Mouse (Mus musculus): ENCODE measurements at regions not wholly inside any gene's neighbourhood (a gene's known extent, or its start where the extent isn't known, plus 50 kb on each side); places are given as distances from the start of the nearest gene placed in this dataset.

- no peak for DNase-seq (ENCODE audit: extremely low read depth, low read depth, low spot score)
These were observed 74.6 kb upstream of the Fermt1 start for GRCm38 (mm10) chr2:133020173-133020837.

DNA sequence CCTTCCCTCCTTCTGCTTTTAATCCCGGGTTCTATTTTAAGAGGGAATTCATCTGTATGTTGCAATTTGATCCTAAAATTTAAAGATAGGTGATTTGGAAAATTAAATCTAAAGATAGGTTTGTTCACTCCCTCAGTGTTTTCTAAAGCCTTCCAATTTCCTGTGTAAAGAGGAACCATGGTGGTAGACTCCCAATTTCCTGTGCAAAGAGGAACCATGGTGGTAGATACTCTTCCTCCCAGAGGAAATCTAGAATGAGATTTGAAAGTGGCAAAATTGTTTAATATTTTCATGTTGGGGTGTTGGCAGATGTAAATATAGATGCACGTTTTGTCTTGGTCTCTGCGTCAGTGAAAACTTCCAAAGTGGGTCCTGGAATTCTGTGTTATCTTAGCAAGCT is 75.5 kb upstream of the Fermt1 start:
- DNase-seq (ENCODE audit: extremely low read depth, low read depth, low spot score): no peak

DNA sequence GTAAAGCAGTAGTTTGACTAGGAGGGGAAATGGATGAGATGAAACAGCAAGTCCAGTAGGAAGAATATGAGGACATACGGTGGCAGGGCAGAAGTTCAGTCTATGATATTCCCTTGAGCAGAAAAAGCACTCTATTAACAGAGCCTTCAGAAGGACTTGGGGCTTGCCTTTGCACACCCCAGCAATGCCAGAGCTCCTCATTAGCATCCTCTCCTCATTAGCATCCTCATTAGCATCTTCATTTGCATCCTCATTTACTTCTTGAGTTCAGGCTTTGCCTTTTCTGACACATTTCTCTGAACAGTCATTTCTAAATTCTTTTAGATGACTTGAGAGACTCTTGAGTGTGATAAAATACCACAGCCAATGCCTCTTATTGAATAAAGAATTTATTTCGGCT is 81.3 kb upstream of the Fermt1 start:
- DNase-seq (ENCODE audit: extremely low read depth, low read depth, low spot score): no peak

GRCm38 (mm10) chr2:133035421-133035820 is 89.7 kb upstream of the Fermt1 start:
- peak; percentile 68 for DNase-seq (ENCODE audit: extremely low read depth, low read depth, low spot score)

DNA sequence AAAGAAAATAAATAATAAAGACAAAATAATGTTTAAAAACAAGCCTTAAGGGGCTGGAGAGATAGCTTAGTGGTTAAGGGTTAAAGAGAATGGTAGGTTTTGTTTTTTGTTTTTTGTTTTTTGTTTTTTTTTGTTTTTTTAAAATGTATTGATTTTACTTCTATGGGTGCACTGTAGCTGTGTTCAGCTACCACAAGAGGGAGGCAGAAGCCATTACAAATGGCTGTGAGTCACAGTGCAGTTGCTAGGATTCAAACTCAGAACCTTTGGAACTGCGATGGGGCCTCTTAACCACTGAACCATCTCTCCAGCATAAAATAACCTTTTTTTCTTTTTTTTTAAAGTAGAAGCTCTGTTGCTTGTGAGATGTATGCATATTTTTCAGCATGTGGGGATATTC is 95.0 kb upstream of the Fermt1 start:
- no peak for DNase-seq (ENCODE audit: extremely low read depth, low read depth, low spot score)

DNA sequence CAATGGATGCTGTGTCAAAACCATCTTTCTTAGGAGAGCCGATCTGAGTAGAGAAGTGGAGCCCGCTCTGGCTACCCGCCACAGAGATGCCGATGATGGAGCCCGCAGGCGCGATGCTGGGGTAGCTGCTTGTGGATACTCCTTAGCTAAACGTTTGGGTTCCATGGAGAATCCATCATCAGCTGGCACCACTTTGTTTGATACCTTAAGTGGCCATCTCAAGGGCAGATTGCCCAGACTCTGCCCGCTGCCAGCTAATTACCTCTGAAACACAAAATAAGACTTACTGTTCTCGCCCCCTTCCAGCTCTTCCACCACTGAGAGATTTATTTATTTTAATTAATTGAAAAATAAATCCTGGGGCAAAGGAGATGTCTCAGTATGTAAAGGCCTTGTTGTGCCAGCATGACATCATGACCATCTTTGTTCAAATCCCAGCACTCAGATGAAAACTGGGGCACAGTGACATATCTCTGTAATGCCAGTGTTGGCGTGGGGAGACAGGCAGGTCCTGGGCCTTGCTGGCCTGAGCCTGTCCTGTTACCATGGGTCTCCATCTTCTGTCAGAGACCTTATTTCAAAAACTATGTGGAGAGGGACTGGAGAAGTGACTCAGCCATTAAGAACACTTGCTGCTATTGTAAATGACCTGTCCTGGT is 132.1 kb upstream of the Fermt1 start:
- no peak for DNase-seq (ENCODE audit: extremely low read depth, low read depth, low spot score)

GRCm38 (mm10) chr2:133090976-133091375 is 145.3 kb upstream of the Fermt1 start:
- no peak for DNase-seq (ENCODE audit: extremely low read depth, low read depth, low spot score)

- no peak for DNase-seq (ENCODE audit: extremely low read depth, low read depth, low spot score)
These were observed 167.9 kb upstream of the Fermt1 start for GRCm38 (mm10) chr2:133113642-133114041.

DNA sequence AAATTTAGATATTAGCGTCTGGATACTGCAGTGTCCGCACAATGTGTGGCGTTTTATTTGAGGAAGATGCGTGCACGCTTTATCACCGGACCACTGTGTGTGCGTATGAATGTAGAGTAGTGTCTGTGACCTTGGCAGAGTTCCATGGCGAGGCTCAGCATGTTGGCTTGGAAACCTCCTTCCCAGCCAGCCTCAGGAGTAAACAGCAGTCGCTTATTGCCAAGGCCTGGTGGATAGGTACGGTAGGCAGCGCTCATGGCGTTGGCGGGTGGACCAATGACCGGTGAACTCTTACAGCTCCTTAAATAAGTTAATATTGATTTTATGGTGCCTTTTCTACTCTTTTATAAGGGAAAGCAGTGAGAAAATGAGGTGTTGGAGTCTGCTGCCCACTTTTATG is 172.9 kb upstream of the Fermt1 start:
- DNase-seq (ENCODE audit: extremely low read depth, low read depth, low spot score): no peak

- DNase-seq (ENCODE audit: extremely low read depth, low read depth, low spot score): no peak
These were observed 179.6 kb upstream of the Fermt1 start for GRCm38 (mm10) chr2:133125212-133125801.

DNA sequence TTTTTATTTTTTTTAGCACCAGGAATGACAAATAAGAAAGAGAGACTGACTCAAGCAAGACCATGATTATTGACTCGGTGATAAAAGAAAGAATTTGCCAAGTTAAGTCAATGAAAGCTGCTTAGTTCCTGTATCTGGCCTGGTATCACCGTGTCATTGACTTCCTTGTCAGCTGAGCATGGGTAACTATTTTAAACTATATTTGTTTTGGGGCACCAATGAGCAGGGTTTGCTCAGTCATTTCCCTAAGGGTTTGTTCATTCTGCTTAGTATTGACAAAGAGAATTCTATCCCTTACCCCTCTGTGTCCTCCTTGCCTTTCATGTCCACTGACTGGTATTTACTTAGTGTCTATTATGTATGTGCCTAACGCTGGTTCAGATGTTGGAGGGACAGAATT is 189.2 kb upstream of the Fermt1 start:
- no peak for DNase-seq (ENCODE audit: extremely low read depth, low read depth, low spot score)

GRCm38 (mm10) chr2:133138877-133139276 is 193.2 kb upstream of the Fermt1 start:
- DNase-seq (ENCODE audit: extremely low read depth, low read depth, low spot score): no peak

- DNase-seq (ENCODE audit: extremely low read depth, low read depth, low spot score): no peak
These were observed 195.8 kb upstream of the Fermt1 start for GRCm38 (mm10) chr2:133141341-133142035.

DNA sequence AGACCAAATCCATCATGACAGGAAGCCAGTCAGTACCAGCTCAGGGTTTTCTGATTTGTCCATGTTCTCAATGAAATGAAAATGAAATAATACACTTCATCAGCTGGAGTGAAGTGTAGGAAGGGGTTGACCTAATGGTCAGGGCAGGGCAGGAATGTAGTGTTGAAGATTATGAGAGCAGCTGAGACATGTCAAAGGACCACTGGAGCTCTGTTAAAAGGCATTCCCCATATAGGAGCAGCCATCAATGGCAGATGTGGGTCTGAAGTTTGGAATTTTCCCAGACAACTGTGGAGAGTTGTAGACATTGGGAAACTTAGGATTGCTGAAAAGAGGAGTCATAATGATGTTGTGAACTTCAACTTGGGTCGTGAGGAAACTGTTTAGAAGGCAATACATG is 206.8 kb upstream of the Fermt1 start:
- no peak for DNase-seq (ENCODE audit: extremely low read depth, low read depth, low spot score)

- no peak for DNase-seq (ENCODE audit: extremely low read depth, low read depth, low spot score)
These were observed 210.8 kb upstream of the Fermt1 start for GRCm38 (mm10) chr2:133156537-133156936.

DNA sequence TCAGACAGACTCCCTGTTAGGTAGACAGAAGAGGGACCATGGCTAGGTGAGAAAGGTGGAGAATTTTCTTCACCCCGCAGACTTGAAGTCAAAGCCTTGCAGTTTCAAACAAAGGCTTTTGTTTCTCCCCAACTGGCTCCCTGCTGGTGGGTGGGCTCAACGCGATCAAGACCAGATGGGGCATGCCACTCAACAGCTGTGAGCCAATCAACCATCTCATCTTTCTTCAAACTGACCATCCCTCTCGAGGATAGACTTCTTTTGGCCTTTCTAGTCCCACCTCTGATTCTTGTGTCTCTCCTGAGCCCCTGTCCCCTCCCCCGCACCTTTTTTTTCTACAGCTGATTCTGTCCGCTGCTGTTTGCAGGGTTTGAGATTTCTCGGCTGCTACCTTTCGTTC is 212.5 kb upstream of the Fermt1 start:
- no peak for DNase-seq (ENCODE audit: extremely low read depth, low read depth, low spot score)

DNA sequence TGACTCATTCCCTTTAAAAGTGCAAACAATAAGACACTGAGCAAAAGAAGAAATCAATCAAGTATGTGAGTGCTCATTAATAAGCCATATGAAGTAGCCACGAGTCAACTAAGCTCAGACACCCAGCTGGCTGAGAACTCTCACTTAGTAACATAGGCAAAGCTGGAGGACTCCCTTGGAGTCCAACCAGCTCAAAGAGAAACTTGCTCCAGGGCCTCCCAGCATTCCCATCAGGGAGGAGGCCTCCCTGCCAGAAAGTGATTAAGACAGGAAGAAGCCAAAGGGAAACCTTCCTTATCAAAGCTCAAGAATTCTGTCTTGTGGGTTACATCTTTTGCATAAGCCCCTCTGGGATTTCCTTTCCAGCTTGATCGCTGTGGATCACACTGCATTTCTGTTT is 213.7 kb upstream of the Fermt1 start:
- DNase-seq (ENCODE audit: extremely low read depth, low read depth, low spot score): no peak

DNA sequence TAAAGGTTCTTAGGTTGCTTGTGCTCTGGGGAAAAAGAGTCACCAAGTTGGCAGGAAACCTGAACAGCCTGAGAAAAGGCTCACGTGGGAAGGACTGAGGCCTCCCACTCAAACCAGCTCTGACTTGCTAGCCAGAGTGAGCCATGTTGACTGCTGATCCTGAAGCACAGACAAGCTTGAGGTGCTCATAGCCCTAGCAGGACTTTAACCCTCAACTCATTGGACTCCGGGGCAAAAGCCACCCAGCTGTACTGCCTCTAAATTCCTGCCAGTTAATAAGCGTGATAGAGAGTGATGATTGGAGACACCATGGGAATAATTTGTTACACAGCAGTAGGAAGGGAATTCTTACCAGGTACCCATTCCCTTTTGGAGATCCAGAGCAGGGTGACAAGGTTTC is 230.7 kb upstream of the Fermt1 start:
- DNase-seq (ENCODE audit: extremely low read depth, low read depth, low spot score): no peak

GRCm38 (mm10) chr2:133181216-133181615 is 235.5 kb upstream of the Fermt1 start:
- no peak for DNase-seq (ENCODE audit: extremely low read depth, low read depth, low spot score)

DNA sequence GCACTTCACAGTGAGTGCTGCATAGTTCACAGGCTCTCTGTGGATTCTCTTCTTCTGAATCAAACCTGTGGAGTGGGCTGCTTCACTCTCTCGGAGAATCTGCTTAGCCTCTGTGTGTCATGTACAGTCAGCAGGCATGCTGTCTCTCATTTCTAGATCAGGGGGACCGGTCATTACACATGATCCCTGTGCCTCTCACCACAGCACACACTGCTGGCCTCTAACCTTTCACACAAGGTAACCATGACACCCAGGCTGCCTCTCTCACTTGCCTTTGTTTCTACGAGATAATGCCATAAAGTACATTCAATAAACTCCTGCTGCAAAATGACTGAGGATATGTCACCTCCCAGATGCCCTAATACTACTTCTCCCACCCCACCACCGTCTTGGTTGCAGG is 237.2 kb upstream of the Fermt1 start:
- DNase-seq (ENCODE audit: extremely low read depth, low read depth, low spot score): no peak

DNA sequence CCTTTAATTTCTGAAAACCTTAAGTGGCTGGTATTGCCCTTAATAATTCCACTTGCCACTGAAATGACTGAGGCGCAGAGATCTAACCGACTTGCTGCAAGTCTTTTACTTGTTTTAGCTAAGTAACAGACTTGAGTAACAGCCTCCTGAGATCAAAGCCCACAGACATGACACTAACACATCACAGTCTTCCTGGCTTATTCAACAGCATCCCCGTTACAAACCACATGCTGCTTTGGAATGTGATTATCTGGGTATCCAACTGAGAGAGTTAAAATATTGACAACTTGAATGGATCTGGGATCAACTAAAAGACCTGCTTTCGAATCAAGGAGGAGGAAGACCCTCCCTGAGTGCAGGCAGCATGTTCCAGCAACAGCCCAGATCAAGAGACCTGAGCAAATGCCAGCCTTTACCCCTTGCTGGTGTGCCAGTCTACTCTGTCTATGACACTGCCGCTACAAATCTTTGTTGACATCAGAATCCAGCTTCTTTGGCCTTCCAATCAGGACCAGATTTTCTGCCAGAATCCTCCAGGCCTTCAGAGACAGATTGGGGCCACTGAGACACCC is 258.7 kb upstream of the Fermt1 start:
- no peak for DNase-seq (ENCODE audit: extremely low read depth, low read depth, low spot score)

- DNase-seq (ENCODE audit: extremely low read depth, low read depth, low spot score): no peak
These were observed 262.8 kb upstream of the Fermt1 start for GRCm38 (mm10) chr2:133208498-133208897.

Measured in fat pad, adult 2 months (tissue).